In the genomic region with DNA sequence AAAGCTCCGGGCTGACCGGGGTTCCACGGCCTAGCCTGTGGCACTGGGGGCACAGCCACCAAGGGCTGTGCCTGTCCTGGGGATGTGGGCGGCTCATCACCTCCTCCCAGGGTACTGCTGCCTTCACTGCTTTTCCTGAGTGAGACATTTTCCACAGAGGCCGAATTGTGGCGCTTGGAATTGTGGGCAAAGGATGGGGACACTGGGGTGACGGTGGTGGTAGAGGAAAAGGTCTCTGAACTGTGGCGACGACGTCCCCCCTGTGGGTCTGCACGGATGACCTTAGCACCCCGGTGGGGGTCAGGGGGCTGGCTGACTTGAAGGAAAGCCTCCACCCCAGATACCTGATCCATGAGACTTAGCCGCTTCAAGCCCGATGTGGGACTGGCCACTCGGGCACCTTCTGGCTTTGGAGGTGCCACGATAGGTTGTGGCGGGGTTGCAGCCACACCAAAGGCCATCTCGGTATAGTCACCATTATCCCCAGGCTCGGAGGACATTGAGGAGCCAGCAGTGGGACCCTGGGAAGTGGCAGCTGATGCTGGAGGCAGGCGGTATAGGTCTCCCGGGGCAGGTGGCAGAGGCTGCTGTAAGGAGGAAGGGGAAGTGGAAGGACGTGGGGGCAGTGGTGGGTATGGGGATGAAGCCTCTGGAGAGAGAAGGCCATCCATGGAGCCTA, we compare ENCODE assay signal across 8 mouse cellular contexts. TPM values are rescaled to one million over a fixed set of nuclear protein-coding genes. Genes with fewer than 3 reads are reported as not detected.
DNase-seq lines count a peak whose midpoint lies in the region; ATAC-seq and TF ChIP-seq lines count a peak whose summit lies in the region.

No protein-coding gene starts in this region.

- H3K9ac ChIP-seq in limb, embryonic 14.5 days (ENCODE audit: low read depth, low read length, severe bottlenecking): peak overlapping the region; percentile 91
- peak overlapping the region; percentile 84 for H3K9ac ChIP-seq in stomach, embryonic 16.5 days (ENCODE audit: low read length)

- no peaks in the 10 kb centered on the region for H3K9me3 ChIP-seq in limb, embryonic 14.5 days (ENCODE audit: control insufficient read depth, low read length)
- H3K9me3 ChIP-seq in stomach, embryonic 16.5 days (replicated peaks; ENCODE audit: control insufficient read depth, low read length): no peaks in the 10 kb centered on the region

- peak overlapping the region; percentile 94 for H3K4me2 ChIP-seq in limb, embryonic 14.5 days (replicated peaks; ENCODE audit: low read depth, low read length, severe bottlenecking)
- peak overlapping the region; percentile 83 for H3K4me2 ChIP-seq in stomach, embryonic 16.5 days (ENCODE audit: low read depth, low read length)

- H3K27me3 ChIP-seq in thymus, adult 2 months (ENCODE audit: control insufficient read depth, insufficient read depth, low read length): no peaks in the 10 kb centered on the region
- H3K27me3 ChIP-seq in limb, embryonic 14.5 days (ENCODE audit: control insufficient read depth, insufficient read depth, low read length): no peaks in the 10 kb centered on the region
- H3K27me3 ChIP-seq in stomach, embryonic 16.5 days (ENCODE audit: control insufficient read depth, insufficient read depth, low read length): no peaks in the 10 kb centered on the region

- DNase-seq in adrenal gland, postnatal 14 days: peak; percentile 15
- no peak for DNase-seq in adrenal gland, adult 2 months
- DNase-seq in thymus, adult 2 months: no peak
- no peak for DNase-seq in thymus, postnatal 0 days (ENCODE audit: low spot score)
- no peak for DNase-seq in limb, embryonic 14.5 days (ENCODE audit: low spot score)
- DNase-seq in gastrocnemius, postnatal 10 days: no peak
- no peak for DNase-seq in left cerebral cortex, postnatal 36 days (ENCODE audit: low spot score in 2 of 2)

- H3K36me3 ChIP-seq in thymus, adult 2 months (ENCODE audit: control insufficient read depth, insufficient read depth, low read length): no peaks in the 10 kb centered on the region
- H3K36me3 ChIP-seq in limb, embryonic 14.5 days (ENCODE audit: control insufficient read depth, insufficient read depth, low read length): peaks cover 22% of the 10 kb centered on the region
- 0 out of 2 replicates have a peak, but pooled peaks cover 4% of the 10 kb centered on the region for H3K36me3 ChIP-seq in stomach, embryonic 16.5 days (ENCODE audit: control insufficient read depth, insufficient read depth, low read length)

- TF ChIP-seq POLR2A in thymus, adult 2 months (IDR thresholded peaks at IDR 0.05; ENCODE audit: control insufficient read depth, extremely low read depth, insufficient read depth, low read length, poor library complexity): no peak
- TF ChIP-seq POLR2A in limb, embryonic 14.5 days (IDR thresholded peaks at IDR 0.05; ENCODE audit: borderline replicate concordance, extremely low read depth, insufficient read depth, insufficient read length): no peak

- ATAC-seq in limb, embryonic 14.5 days (ENCODE audit: low FRiP score, low read depth): no peak
- no peak for ATAC-seq in stomach, embryonic 16.5 days (ENCODE audit: insufficient read depth, low FRiP score)

- H3K4me3 ChIP-seq in thymus, adult 2 months (ENCODE audit: control insufficient read depth, insufficient read depth, low read length): 0 out of 2 replicates have a peak overlapping the region, but pooled peaks have one; percentile 9
- H3K4me3 ChIP-seq in limb, embryonic 14.5 days (replicated peaks; ENCODE audit: low read length): peak overlapping the region; percentile 90
- peak overlapping the region; percentile 81 for H3K4me3 ChIP-seq in stomach, embryonic 16.5 days (replicated peaks; ENCODE audit: low read length)

- no peak for TF ChIP-seq CTCF in thymus, adult 2 months (IDR thresholded peaks at IDR 0.05; ENCODE audit: borderline replicate concordance, control insufficient read depth, extremely low read depth, insufficient read depth, low read length, poor library complexity)

- 94% methylated on average over 22 of the region's 22 CpGs for WGBS in thymus, adult 2 months
- whole genome bisulfite sequencing in limb, embryonic 14.5 days: 74% methylated on average over 22 of the region's 22 CpGs
- WGBS in stomach, embryonic 16.5 days: 82% methylated on average over 22 of the region's 22 CpGs

- peaks cover 35% of the 10 kb centered on the region for H3K4me1 ChIP-seq in thymus, adult 2 months (replicated peaks; ENCODE audit: control insufficient read depth, insufficient read depth, low read length)
- peaks cover 62% of the 10 kb centered on the region for H3K4me1 ChIP-seq in limb, embryonic 14.5 days (ENCODE audit: control insufficient read depth, insufficient read depth, low read length)
- H3K4me1 ChIP-seq in stomach, embryonic 16.5 days (ENCODE audit: control insufficient read depth, insufficient read depth, low read length): peaks cover 71% of the 10 kb centered on the region

- intact Hi-C loops in left cerebral cortex, postnatal 36 days (cut with DNase I): loop anchor here (5.0 to 10.0 kb wide), 3 partner anchors 140 to 193 kb away; no protein-coding TSS in a partner anchor

- no peak overlapping the region for H3K27ac ChIP-seq in thymus, adult 2 months (ENCODE audit: control insufficient read depth, insufficient read depth, low read length)
- H3K27ac ChIP-seq in limb, embryonic 14.5 days (replicated peaks; ENCODE audit: low read depth, low read length): no peak overlapping the region
- H3K27ac ChIP-seq in stomach, embryonic 16.5 days (ENCODE audit: low read length): no peak overlapping the region

RNA-seq across cellular contexts. Expression of a gene that starts 3.3 kb away (rescaled TPM):
- total RNA-seq in adrenal gland, postnatal 14 days (2021): 28.2 and 49.7 TPM in 2 replicates
- total RNA-seq in adrenal gland, adult 2 months (2021): 10 to 100 TPM; 29.8 to 37.6 TPM
- 17.7 and 19.6 TPM in 2 replicates for polyA plus RNA-seq in adrenal gland, adult 2 months (2012; rRNA removed)
- 17.1 and 20.4 TPM in 2 replicates for polyA plus RNA-seq in thymus, adult 2 months (2012; rRNA removed)
- polyA plus RNA-seq in thymus, postnatal 0 days (2015; fragmentation: Nextera tagmentation; extraction: Ambion mirVana): 4.5 TPM in 2 replicates
- 14.4 and 21.3 TPM in 2 replicates for polyA plus RNA-seq in limb, embryonic 14.5 days (2012; rRNA removed)
- 9.7 and 11.8 TPM in 2 replicates for polyA plus RNA-seq in limb, embryonic 14.5 days (2014; fragmentation: Nextera tagmentation; extraction: Ambion mirVana)
- 3.3 and 3.4 TPM in 2 replicates for polyA plus RNA-seq in stomach, embryonic 16.5 days (2015; fragmentation: Nextera tagmentation; extraction: Ambion mirVana)
- total RNA-seq in gastrocnemius, postnatal 10 days (2021): 10 to 100 TPM; 10.1 to 10.4 TPM
- total RNA-seq in left cerebral cortex, postnatal 36 days (2021): 10 to 100 TPM; 49.7 to 66.6 TPM

Comparison
In these comparisons a context has a peak if more than half of its experiments do, and no peak if none do; other contexts are left out.
1. H3K4me3 ChIP-seq: peak in every context shown above with its lines; median percentile 90 in limb, embryonic 14.5 days; 81 in stomach, embryonic 16.5 days; 9 in thymus, adult 2 months.